Mouse (Mus musculus) retina, postnatal 1 day (tissue): ENCODE data around the gene Mef2d.

Source experiments
- DNase-seq: peaks from one replicate; pipeline ENCODE4 v3.0.0-alpha.2; 2012

The Mef2d gene

DNA sequence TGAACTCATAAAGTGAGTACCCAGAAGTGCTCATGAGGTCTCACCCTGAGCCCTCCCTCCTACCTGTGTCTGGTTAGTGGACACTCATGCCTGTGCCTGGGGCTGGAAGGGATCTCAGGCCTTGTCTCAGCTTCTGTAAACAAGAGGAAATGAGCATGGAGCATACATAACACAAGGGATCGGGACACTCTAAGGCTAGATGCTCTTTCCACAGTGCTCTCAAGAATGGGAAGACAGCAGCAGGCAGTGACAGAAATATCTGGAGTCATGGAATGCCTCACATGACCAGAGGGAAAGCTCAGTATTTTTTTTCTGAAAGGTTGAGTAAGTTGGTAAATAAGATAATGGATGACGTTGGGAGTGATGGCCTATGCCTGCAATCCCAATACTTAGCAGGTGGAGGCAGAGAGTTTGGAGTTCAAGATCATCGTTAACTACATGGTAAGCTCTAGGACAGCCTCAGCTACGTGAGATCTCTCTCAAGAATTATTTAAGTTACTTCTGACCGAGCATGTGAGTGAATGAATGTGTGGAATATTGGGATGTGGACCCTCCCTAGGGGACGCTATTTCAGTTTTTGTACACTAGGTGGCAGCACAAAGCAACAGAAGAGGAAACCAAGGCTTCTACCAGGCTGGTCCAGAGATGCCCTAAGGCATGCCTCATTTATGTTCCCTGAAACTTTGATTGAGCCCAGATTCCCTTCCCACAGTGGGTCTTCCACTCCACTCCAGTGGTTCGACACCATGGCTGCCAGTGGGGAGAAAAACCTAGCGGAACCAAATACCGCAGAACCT lies 49.8 kb downstream of the Mef2d start:
- peak; percentile 84 for DNase-seq

DNA sequence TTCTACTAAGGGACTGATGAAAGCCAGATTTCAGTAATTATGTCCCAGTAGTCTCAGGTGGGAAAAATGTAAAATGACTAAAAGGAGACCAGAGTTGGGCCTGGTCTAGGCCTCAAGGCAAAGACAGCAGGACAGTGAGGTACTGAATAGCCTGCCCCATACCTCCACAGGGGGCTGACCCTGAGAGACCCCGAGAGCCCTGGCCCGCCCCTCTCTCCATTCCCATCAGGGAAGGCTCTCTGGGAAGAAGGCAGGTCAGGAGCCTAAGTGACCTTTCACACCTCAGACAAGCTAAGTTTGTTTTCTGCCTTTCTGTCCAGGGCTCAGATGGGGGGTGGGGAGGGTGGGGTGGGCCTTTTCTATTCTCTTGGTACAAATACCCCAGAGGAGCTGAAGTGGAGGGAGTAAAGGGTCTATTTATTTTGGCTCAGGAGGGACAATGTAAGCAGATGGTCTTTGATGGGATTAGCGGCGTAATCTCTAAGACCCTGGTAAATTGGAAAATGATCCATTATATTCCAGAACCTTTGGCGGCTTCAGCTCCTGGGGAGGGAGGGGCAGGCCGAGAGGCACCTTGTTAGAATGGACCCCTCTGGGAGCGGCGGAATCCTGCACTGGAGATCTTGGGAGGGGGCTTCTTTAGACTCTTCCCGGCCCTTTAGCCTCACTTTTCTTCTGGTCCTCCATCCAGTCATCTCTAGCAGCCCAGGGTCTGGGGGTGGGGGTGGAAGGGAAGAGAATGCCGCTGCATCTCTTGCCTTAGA lies 55.8 kb downstream of the Mef2d start:
- peak; percentile 64 for DNase-seq

DNA sequence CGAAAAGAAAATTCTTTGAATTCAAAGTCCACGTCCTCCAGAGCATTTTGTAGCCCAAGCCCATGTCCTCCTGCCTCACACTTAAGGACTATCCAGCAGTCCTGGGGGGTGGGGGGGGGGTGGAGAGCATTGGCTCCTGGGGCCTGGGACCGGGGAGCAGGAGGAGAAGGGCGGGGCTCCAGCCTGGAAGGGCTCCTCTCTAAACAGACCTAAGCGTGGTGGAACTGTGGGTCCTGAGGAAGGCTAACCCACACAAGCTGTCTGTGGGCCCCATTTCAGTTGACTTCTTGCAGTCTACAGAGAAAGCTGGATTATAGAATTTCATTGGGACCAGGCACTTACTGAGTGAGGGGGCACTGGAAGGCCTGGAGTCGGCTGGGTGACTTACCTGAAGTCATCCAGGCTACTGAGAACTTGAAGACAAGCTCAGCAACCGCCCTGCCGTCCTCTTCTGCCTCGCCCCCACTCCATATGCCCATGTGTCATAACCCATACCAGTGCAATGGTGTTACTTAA lies 56.4 kb downstream of the Mef2d start:
- DNase-seq = no peak

DNA sequence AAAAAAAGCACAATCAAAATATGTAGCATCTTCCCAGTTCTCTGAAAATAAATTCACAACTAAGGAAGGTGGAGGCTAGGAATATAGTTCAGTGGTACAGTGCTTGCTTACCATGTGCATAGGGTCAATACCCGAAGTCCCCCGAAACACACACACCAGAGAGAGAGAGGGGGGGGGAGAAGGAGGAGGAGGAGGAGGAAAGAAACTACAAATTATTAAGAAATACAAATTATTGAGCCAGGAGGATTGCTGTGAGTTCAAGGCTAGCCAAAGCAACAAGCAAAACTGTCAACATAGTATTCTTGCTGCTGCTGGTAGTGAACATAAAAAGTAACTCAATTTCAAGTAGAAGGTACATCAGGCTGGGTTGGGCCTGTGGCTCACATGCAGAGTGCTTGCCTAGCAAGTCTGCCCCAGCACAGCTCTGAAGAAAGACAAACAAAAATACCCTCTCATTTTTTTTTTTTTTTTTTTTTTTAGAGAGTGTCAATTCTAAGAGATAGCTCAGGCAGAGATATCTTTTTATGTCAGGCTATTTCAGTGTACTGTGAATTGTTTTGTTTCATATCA lies 57.5 kb downstream of the Mef2d start:
- DNase-seq = no peak

DNA sequence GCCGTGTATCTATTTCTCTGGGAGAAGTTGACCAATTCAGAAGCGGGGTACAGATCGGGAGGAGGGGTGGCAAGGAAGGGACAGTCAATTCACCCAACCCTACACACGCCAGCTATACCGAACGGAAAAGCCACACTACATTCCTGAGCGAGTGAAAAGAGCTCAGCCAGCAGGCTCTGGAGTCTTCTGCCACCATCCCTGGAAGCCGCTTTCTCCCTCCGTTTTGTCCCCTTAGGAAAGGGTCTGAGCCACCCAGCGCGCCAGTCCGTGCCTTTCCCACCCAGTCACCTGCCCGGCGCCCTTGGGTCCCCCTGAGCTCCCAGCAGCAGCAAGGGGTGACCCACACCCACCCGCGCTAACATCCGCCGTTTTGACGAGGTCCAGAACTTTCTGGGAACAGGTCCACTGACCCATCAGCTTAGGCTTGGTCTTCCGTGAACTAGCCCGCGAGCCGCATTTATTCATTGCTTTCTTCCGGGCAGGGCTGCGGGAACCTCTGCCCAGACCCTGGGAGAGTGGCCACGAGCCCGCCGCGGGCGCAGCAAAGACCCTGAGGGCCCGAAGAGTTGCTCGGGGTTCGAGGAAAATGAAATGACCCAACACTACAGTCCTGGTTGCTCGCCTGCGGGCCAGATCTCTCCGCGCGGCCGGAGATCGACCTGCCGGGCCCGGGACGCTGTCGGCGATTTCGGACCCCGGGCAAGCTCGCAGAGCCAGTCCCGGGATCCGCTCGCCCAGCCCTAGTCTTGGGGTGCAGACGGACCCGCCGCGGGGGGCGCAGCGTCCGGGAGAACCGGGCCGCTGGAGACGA lies 58.2 kb downstream of the Mef2d start:
- peak; percentile 46 for DNase-seq

DNA sequence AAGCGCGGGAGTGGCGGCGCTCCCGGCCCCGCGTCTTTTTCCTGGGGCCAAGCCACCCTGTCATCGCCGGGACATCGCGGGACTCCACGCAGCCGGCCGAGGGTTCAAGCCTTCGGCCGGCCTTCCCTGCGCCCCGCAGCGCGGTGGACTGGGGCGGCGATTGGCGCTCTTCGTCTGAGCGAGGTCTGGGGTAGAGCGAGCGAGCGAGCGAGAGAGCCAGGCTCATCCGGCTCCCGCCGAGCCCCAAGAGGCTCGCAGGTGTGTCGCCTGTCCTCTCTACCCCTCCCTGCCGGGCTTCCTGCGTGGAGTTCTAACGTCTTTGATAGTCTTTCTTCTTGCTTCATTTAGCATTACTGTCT lies 58.8 kb downstream of the Mef2d start:
- DNase-seq = no peak

DNA sequence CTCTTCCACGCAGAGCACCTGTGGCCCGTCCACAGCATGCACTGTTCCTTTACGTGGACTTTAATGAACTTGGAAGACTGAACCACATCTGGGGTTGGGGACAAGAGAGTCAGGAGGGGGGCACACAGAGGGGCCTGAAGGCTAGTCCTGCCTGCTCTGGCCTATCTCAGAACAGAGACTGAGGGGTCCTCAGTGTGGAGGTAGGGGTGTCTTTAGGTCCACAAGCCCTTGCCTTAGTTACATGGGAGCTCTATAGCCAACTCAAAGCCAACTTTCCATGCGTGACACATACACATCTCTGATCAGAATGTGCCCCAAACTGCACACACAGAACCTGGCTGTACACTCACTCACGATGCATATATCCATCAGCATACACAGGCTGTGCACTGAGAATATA lies 59.5 kb downstream of the Mef2d start:
- no peak for DNase-seq

DNA sequence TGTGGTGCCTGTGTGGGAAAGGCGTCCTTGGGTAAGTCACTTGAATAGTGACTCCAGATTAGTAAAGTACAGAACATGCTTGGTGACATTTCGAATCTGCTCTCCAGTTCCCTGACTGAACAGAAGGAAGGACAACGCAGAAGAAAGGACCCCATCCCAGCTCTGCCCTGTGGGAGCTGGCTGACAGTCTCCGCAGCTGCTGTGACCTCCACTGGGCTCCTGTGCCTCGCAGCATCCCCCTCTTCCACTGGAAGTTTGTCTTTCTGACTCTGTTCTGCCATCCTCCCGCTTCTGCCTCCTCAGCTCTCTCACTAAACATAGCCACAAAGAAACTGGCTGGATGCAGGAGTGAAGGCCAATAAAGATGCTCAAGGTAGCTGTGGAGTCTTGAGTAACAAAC lies 60.8 kb downstream of the Mef2d start:
- DNase-seq = no peak

DNA sequence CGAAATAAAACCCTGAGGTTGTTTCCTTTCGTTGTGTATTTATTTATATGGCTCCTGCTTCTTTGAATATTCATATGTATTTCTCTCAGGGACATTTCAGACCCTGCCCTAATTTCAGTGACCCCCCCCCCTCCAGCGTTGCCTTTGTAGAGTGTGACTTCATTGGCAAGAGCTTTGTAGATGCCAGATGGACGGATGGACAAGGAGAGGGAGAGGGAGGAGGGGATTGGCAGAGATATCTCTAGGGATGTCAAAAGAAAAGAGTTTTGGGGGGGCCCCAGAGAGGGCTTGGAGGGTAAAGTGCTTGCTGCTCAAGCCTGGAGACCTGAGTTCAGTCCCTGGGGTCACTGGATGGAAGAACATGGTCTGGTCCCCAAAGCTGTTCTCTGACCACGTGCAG lies 61.3 kb downstream of the Mef2d start:
- DNase-seq = no peak

DNA sequence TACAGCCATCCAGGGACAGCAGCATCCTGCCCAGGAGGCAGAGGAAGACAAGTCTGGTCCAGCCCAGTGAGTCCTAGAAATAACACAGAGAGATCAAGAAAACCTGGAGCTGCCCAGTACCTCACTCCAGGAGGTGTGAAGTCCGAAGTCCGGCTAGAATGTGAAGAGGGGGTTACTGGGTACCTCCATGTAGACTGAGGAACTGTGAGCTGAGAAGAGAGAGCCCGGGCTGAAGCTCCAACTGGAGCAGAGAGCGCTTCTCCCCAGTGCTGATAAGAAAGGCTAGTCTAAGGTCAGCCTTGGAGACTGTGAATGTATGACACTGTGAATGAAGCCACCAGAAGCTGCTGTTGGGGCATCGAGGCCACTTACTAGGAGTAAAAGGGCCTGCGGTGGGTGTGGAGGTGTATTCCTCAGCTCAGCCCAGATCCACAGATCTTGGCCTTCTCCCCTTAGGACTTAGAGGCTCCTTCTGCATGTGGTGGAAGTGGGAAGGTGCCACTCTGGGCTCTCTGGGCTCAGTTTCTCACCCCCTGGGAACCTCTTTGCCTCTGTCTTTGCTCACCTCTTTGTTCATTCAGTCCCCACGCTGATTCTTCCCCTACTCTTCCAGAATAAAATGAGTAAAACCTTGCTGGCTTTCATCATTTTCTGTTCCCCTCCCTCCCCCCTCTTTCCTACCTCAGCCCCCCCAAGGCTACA lies 62.0 kb downstream of the Mef2d start:
- DNase-seq = no peak

DNA sequence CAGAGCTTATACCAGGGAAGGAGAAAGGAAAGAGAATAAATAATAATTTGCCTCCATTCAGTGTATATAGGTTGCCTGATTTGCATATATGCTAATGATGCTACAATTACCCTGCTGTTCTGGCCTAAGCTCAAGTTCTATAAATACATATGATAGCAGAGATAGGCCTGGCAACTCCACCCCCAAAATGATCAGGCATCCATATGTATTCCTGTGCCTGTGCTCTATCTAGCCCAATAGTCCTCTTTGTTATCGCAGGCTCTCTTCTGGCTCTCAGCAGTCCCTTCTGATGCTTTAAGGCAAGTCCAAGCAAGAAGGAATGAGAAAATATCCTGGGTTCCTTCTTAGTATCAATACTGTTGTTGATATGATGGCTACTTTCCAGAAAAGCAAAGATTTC lies 62.6 kb downstream of the Mef2d start:
- peak; percentile 66 for DNase-seq

DNA sequence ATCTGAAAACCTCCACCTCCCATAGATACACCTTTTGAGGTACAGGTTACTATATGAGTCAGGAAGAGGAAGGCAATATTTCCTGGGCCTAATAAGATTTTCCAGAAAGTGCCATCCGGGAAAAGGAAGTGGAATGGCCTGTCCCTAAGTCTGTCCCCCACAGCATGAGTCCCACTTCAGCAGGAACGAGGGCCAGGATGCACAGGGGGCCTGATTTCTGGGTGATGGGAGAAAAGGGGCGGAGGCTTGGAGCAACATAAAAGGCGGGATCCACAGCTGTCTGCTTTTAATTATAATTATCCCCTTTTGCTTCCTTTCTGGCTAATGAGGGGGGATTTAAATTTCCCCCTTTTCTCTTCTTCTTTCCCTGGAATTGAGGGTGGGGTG lies 63.0 kb downstream of the Mef2d start:
- no peak for DNase-seq

DNA sequence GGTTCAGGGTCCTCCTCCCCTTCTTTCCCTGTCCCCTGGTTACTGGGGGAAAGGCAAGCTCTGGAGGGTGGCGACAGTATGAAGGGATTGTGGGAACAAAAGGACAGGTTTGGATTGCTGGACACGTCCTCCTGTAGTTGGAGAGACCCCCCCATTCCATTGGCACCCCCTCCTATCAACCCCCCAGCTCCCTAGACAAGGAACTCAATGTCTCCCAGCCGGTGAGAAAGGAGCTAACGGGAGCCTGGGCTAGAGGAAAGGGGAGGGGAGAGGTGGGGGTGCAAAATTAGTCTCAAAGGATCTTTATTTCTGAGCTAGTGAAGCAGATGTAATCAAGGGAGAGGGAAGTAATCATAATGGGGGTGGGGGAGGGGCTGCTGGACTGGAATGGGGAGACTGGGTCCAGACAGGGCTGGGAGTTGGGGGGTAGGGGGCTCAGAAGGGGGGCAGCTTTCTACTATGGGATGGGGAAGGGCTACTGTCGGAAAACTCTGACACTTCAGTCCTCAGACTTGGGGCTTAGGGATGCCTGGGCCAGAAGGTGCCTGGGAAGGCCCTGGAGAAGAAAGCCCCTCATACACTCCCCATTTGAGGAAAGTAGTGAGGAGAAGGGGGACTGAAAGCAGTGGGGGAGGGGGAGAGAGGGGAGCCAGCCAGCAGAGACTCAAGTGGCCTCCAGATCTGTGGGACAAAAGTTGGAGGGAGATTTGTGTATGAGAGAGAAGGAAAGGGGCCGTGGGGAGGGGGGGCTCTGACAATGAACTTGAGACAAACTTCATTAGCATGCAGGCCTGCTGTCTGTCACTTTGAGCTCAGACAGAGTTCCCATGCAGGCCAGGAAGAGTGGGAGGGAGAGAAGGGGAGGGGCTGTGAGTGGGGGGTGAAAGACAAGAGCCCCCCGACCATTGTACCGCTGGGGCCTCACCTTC lies 63.7 kb downstream of the Mef2d start:
- DNase-seq = peak; percentile 89

DNA sequence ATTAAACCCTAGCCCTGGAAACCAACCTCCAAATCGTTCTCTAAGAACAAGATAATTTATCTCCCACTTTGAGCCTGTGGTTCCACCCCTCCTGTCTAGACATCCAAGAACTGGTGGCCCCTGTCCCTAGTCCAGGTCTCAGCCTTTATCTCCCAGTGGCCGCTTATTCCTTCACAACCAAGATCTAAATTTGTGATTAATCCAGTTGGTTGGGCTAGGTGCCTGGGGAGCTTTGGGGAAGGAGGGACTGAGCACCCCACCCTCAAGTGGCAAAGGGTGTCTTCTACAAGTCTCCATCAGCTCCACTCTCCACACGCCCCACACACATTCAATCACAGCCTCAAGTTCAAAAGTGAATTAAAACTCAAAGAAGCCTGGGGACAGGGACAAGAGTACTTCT lies 64.3 kb downstream of the Mef2d start:
- DNase-seq = no peak

DNA sequence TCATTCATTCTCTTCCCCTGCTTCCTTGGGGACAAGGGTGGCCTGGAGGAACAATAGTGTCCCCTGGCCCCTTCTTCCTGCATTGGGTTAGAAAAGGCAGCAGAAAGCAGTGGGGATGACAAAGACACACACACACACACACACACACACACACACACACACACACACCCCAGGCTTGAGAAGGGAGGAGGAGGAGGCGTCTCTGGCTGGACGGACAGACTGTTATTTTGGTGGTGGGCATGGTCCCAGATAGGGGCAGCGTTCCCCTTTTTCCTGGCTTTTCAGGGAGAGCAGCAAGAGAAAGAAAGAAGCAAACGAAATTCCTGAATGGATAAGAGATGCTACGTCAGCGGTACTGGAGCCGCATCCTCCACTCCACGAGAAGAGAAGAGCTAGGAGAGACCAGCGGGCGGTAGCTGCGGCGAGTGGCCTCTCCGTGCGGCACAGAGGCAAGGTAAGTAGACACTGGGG lies 64.8 kb downstream of the Mef2d start:
- DNase-seq = peak; percentile 46

DNA sequence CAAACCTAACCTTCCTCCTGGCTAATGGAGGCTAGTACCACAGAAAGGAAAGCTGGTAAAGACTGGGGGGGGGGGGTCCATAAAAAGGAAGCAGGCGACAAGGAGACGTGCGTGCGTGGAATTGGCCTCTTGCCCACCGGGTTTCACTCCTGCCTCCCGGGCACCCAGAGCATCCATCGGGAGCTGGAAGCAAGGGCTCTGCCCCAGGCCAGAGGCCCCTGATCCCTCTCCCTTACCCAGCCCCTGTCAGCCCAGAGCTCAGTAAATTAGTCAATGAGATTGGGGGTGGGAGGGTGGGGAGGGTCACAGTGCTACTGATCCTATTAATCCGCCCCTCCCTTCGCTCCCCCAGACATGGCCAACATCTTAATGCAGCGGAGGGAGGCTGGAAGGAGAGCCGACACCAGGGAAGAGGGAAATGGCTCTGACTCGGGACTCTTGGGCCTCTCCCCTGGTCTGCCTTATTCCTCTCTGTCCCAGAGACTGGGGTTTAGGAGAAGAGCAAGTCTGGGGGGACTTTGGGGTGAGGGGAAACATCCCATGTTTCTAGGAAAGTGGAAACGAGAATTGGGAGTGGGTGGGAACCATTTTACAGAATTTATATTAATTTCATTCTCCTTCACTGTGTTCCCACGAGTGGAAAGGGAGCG lies 65.4 kb downstream of the Mef2d start:
- DNase-seq = peak; percentile 56

DNA sequence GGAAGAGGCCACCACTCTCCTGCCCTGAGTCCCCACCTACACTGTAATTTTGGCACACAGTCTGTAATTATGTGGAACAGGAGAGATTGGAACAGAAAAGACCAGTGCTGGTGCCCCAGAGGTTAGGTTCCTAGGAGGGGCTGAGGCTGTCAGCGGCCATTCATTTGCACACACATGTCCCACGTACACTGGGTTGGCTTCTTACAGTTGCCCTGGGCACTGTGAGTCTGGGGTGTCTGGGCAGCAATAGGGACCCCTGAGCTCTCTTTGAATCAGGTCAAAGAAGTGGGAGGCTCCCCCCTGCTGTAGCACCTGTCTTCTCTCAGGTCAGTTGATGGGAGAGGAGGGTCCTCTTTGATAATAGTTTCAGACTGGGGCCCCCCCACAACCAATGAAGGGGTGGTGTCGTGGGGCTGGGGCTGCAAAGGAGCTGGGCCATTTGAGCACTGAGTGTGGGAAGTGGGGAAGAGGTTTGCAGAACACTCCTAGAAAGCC lies 66.1 kb downstream of the Mef2d start:
- DNase-seq = no peak

DNA sequence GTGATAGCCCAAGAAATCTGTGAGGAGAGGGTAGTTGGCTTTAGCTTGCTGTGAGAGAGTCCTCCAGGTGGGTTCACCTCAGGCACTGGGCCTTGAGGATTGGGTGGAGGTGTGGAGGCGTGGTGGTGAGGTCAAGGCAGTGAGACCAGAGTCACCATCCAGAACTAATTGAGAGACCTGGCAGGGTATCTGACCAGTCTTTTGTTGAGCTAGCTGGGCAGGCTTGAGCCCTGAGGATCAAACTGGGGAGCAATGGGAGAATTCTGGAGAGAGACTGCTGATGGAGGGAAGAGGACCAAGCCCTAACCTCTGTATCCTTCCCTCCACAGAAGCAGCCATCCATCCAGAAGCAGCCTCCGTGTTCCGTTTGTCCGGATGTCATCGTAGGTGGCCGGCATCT lies 67.1 kb downstream of the Mef2d start:
- no peak for DNase-seq

DNA sequence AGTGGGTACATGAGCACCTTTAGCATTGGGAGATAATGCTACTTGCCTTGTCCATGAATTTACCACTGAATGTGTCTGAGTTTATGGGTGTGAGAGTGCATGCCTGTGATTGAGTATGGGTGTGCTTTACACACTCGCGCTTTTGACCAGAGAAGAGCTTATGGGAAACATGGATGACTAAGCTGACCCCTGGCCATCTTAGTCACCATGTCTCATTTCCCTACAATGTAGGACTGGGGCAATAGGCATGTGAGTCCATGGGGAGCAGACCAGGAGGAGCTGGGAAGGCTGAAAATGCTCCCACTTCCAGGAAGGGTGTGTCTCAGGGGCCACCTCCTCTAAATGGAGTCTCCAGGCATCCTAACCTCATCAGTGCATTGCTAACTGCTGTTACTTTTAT lies 67.9 kb downstream of the Mef2d start:
- no peak for DNase-seq

DNA sequence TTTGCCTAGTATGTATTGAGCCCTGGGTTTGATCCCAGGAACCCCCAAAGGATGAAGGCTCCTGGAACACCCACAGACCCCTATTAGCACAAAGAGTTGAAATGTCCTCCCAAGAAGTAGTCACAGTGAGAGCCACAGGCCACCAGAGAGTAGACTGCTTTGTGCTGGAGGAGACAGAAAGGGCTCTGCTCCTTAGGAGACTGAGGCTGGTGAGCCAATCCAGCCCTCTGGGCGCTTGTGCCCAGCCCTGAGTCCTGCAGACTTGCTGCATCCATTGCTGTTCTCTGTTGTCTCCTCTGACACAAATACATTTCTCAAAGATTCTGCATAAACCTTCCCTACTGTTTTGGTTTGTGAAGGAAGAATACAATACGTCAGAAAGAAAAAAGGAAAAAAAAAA lies 68.7 kb downstream of the Mef2d start:
- DNase-seq = no peak
